Mouse (Mus musculus): Measurements from ENCODE around the gene Gal3st2. TPM values are rescaled to one million over a fixed set of nuclear protein-coding genes. Genes with fewer than 3 reads are reported as not detected.
"Not testable (repeated sequence)": the region's sequence is repeated elsewhere in the genome, so short reads cannot be mapped to it uniquely, and the experiment has no call there.

The Gal3st2 gene
- not detected for total RNA-seq (2021)
- long read RNA-seq, experiment 1, result 0 reads
- long read RNA-seq, experiment 2, result 0 reads

- DNase-seq, result not testable (repeated sequence)
These were observed at the start of gene Gal3st2 for GRCm38 (mm10) chr1:93861048-93861447. TSS of gene Gal3st2 (plus strand) at chr1:93861306.

- DNase-seq, result no peak
These were observed 49.5 kb upstream of the Gal3st2 start for GRCm38 (mm10) chr1:93811495-93812039.

- DNase-seq, result no peak
These were observed 43.1 kb upstream of the Gal3st2 start for GRCm38 (mm10) chr1:93817823-93818532.

GRCm38 (mm10) chr1:93818722-93819121 lies 42.4 kb upstream of the Gal3st2 start:
- no peak for DNase-seq

- no peak for DNase-seq
These were observed 37.2 kb upstream of the Gal3st2 start for GRCm38 (mm10) chr1:93823796-93824495.

GRCm38 (mm10) chr1:93824609-93825008 lies 36.5 kb upstream of the Gal3st2 start, which contains the start of gene D2hgdh:
TSS of gene D2hgdh (plus strand) at chr1:93824909.
- DNase-seq, result no peak

- peak; percentile 94 for DNase-seq
These were observed 35.9 kb upstream of the Gal3st2 start for GRCm38 (mm10) chr1:93825105-93825674.

- no peak for DNase-seq
These were observed 35.2 kb upstream of the Gal3st2 start for GRCm38 (mm10) chr1:93825771-93826539.

- DNase-seq, result no peak
These were observed 34.6 kb upstream of the Gal3st2 start for GRCm38 (mm10) chr1:93826540-93826835.

GRCm38 (mm10) chr1:93832754-93833360 lies 28.2 kb upstream of the Gal3st2 start:
- DNase-seq, result not testable (repeated sequence)

- DNase-seq, result no peak
These were observed 26.4 kb upstream of the Gal3st2 start for GRCm38 (mm10) chr1:93834671-93835150.

- DNase-seq, result no peak
These were observed 25.9 kb upstream of the Gal3st2 start for GRCm38 (mm10) chr1:93835211-93835610.

GRCm38 (mm10) chr1:93835876-93836531 lies 25.1 kb upstream of the Gal3st2 start:
- no peak for DNase-seq

- no peak for DNase-seq
These were observed 24.6 kb upstream of the Gal3st2 start for GRCm38 (mm10) chr1:93836532-93836913.

- no peak for DNase-seq
These were observed 23.8 kb upstream of the Gal3st2 start for GRCm38 (mm10) chr1:93837335-93837734.

GRCm38 (mm10) chr1:93838569-93838968 lies 22.5 kb upstream of the Gal3st2 start:
- not testable (repeated sequence) for DNase-seq

- not testable (repeated sequence) for DNase-seq
These were observed 15.2 kb upstream of the Gal3st2 start for GRCm38 (mm10) chr1:93845766-93846366.

GRCm38 (mm10) chr1:93855790-93856189 lies 5.3 kb upstream of the Gal3st2 start:
- DNase-seq, result not testable (repeated sequence)

GRCm38 (mm10) chr1:93857370-93857769 lies 3.7 kb upstream of the Gal3st2 start:
- DNase-seq, result no peak

- no peak for DNase-seq
These were observed 3.1 kb upstream of the Gal3st2 start for GRCm38 (mm10) chr1:93857991-93858390.

GRCm38 (mm10) chr1:93859619-93860018 lies 1.5 kb upstream of the Gal3st2 start:
- no peak for DNase-seq

Data from gastrocnemius, postnatal 25 days (tissue).